Mouse (Mus musculus): ENCODE measurements around the gene Fmc1.

Fmc1 gene

GRCm38 (mm10) chr6:38551989-38552635 is 18.8 kb downstream of the Fmc1 start:
- DNase-seq (ENCODE audit: low spot score): peak; percentile 97

- no peak for DNase-seq (ENCODE audit: low spot score)
Measured at GRCm38 (mm10) chr6:38552636-38553000, 19.3 kb downstream of the Fmc1 start.

- DNase-seq (ENCODE audit: low spot score): no peak
Measured at GRCm38 (mm10) chr6:38576096-38576495, 42.8 kb downstream of the Fmc1 start.

- no peak for DNase-seq (ENCODE audit: low spot score)
Measured at GRCm38 (mm10) chr6:38580112-38580857, 47.0 kb downstream of the Fmc1 start.

- DNase-seq (ENCODE audit: low spot score): no peak
Measured at GRCm38 (mm10) chr6:38581711-38582110, 48.4 kb downstream of the Fmc1 start.

All from layer of hippocampus, adult 11-12 months (tissue).